Mouse (Mus musculus) neural tube, embryonic 15.5 days (tissue): ENCODE data around the gene Cela1. TPM values are rescaled to one million over a fixed set of nuclear protein-coding genes. Genes with fewer than 3 reads are reported as not detected.

Source experiments
- ATAC-seq: fragments of 200-750 bp; cut with Nextera tagmentation; 2 replicates; pipeline ENCODE4 v1.8.0; 2017; ENCODE audit warnings: mild to moderate bottlenecking, moderate TSS enrichment, moderate library complexity; ENCODE audit not compliant: low FRiP score
- H3K27ac ChIP-seq: fragments of 300-500 bp; sonication (generic); replicated peaks from 2 replicates; pipeline ENCODE4 v1.5.1; 2015; ENCODE audit warnings: mild to moderate bottlenecking, inconsistent platforms
- H3K27me3 ChIP-seq: fragments of 300-500 bp; sonication (generic); replicated peaks from 2 replicates; pipeline ENCODE4 v1.6.1; 2015; ENCODE audit warnings: inconsistent platforms
- H3K36me3 ChIP-seq: fragments of 300-500 bp; sonication (generic); 2 replicates; pipeline ENCODE4 v1.6.1; 2015; ENCODE audit warnings: inconsistent platforms
- H3K4me1 ChIP-seq: fragments of 300-500 bp; sonication (generic); 2 replicates; pipeline ENCODE4 v1.6.1; 2015; ENCODE audit warnings: inconsistent platforms
- H3K4me2 ChIP-seq: fragments of 300-500 bp; sonication (generic); 2 replicates; pipeline ENCODE4 v1.6.1; 2015; ENCODE audit warnings: inconsistent platforms, mild to moderate bottlenecking, moderate library complexity
- H3K4me3 ChIP-seq: fragments of 300-500 bp; sonication (generic); replicated peaks from 2 replicates; pipeline ENCODE4 v1.5.1; 2015; ENCODE audit warnings: mild to moderate bottlenecking, inconsistent platforms
- H3K9ac ChIP-seq: fragments of 300-500 bp; sonication (generic); replicated peaks from 2 replicates; pipeline ENCODE4 v1.6.1; 2015; ENCODE audit warnings: mild to moderate bottlenecking, inconsistent platforms
- H3K9me3 ChIP-seq: fragments of 300-500 bp; sonication (generic); replicated peaks from 2 replicates; pipeline ENCODE4 v1.6.1; 2016; ENCODE audit warnings: inconsistent platforms
- WGBS: fragments of 180-500 bp; shearing (Covaris S2); methylation state at CpG from one replicate; pipeline ENCODE4 v1.1.7; 2015; ENCODE audit warnings: mixed read lengths; 5-methylcytosine and 5-hydroxymethylcytosine counted together
- polyA plus RNA-seq: library from polyadenylated mRNA; unstranded; fragments of >200 nt; fragmentation: Nextera tagmentation; extraction: Ambion mirVana; gene quantifications from 2 replicates; pipeline ENCODE4 v1.2.1, GENCODE M21; 2015

Gene Cela1
- polyA plus RNA-seq, 1 experiment from 2014 or later, result 3.1 TPM

DNA sequence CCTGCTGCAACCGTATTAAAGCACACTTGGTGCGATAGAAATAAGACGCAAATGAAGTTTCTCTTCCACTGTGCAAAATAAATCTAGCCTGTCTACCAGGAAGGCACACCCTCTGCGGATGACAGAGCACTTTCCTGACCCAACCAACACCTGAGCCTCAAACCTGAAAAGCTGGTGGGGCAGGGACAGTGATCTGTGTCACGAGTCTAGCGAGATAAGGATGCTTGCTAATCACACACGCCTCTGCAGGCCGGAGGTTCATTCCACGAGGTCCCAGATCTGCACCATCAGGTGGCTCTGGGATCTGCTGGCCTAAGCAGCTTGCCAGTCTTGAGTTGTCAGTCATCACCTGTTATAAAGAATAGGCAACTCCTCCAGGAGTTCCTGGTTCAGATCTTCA, 36.1 kb downstream of the Cela1 start:
- Histone ChIP-seq H3K9me3 (no peaks in the 10 kb centered on the region), H3K36me3 (no peaks in the 10 kb centered on the region), H3K9ac (no peak overlapping the region), H3K27me3 (no peaks in the 10 kb centered on the region), H3K4me1 (no peaks in the 10 kb centered on the region), H3K4me3 (no peak overlapping the region), H3K4me2 (no peak overlapping the region), H3K27ac (no peak overlapping the region)
- no peak for ATAC-seq
- 87% methylated on average over 9 of the region's 9 CpGs for WGBS

DNA sequence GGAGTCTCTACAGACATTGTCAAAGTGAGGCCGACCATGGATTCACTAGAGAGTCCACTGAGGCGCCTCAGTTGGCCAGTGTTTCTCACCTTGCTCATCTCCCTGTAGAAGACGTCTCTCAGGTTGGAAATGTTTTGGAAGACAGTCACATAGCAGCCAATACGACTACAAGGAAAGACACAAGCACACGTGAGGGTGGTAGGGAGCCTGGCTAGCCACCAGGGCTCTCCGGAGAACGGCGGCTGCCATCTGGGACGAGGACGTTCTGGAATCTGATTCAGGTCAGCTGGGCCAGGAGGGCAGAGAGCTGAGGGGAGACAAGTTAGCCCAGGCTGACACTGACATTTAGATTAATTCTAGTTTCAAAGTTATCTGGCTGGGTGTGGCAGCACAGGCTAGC, 37.6 kb downstream of the Cela1 start:
- Histone ChIP-seq H3K4me1 (no peaks in the 10 kb centered on the region), H3K36me3 (no peaks in the 10 kb centered on the region), H3K27me3 (no peaks in the 10 kb centered on the region), H3K9ac (no peak overlapping the region), H3K4me2 (no peak overlapping the region), H3K27ac (no peak overlapping the region), H3K4me3 (no peak overlapping the region), H3K9me3 (no peaks in the 10 kb centered on the region)
- no peak for ATAC-seq
- WGBS, result 86% methylated on average over 10 of the region's 10 CpGs

DNA sequence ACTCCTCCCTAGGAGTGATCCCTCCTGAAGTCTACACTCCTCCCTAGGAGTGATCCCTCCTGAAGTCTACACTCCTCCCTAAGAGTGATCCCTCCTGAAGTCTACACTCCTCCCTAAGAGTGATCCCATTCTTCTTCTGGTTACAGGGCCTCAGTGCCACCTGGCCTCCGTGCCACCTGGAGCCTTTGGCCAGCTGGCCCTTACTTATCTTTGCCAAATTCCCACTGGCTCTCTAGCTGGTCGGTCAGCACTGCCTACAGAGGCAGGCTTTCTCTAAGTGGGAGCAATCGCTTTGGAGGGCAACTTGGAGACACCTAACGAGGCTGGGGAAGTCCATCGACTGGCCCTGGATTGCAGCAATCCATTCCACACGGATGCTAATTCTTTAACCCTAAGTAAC, 41.6 kb downstream of the Cela1 start:
- no peaks in the 10 kb centered on the region for H3K27me3 ChIP-seq
- no peaks in the 10 kb centered on the region for H3K9me3 ChIP-seq
- no peak overlapping the region for H3K4me2 ChIP-seq
- H3K36me3 ChIP-seq, result no peaks in the 10 kb centered on the region
- H3K9ac ChIP-seq, result no peak overlapping the region
- no peak overlapping the region for H3K27ac ChIP-seq
- WGBS, result 83% methylated on average over 6 of the region's 6 CpGs
- no peaks in the 10 kb centered on the region for H3K4me1 ChIP-seq
- no peak for ATAC-seq
- no peak overlapping the region for H3K4me3 ChIP-seq

DNA sequence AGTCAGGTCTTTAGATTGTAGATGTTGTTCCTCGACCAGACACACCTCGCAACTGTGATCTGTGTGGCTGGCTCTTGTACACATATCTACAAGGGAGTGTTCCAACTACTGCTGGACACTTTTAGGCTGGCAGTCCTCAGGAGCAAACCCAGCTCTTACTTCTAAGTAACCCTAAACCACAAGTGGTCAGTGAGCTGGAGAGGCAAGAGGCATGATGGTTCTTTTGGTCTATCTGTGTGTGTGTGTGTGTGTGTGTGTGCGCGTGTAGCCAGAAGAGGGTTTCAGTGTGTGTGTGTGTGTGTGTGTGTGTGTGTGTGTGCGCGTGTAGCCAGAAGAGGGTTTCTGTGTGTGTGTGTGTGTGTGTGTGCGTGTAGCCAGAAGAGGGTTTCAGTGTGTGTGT, 45.3 kb downstream of the Cela1 start:
- H3K9ac ChIP-seq, result no peak overlapping the region
- no peak overlapping the region for H3K4me2 ChIP-seq
- H3K27ac ChIP-seq, result no peak overlapping the region
- H3K9me3 ChIP-seq, result no peaks in the 10 kb centered on the region
- peaks cover 16% of the 10 kb centered on the region for H3K27me3 ChIP-seq
- no peak for ATAC-seq
- H3K36me3 ChIP-seq, result no peaks in the 10 kb centered on the region
- H3K4me1 ChIP-seq, result peaks cover under 1% of the 10 kb centered on the region
- H3K4me3 ChIP-seq, result no peak overlapping the region
- 97% methylated on average over 7 of the region's 7 CpGs for WGBS

DNA sequence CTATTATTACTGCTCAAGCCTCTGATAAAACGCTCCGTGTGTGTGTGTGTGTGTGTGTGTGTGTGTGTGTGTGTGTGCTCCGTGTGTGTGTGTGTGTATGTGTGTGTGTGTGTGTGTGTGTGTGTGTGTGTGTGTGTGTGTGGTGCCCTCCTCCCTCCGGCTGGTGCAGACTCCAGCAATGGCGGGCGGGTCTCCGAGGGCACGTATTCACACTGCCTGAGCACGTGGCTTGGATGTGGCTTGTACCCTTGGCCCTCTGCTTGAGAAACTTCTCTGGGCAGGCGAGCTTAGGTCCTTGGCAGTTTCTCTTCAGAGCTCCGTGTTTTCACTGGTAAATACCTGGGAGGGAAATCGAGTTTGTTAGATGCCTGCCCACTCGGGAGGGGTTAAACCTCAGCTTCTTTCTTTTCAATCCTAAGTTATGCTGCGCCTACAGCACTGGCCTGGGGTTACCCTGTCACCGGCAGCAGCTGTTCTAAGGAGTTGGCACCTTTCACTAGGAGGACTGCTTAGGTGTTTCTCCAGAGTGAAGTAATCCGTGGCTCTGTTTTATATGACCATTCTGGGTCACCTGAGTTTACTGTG, 46.4 kb downstream of the Cela1 start:
- H3K4me3 ChIP-seq, result no peak overlapping the region
- peaks cover 11% of the 10 kb centered on the region for H3K4me1 ChIP-seq
- 79% methylated on average over 12 of the region's 16 CpGs for WGBS

DNA sequence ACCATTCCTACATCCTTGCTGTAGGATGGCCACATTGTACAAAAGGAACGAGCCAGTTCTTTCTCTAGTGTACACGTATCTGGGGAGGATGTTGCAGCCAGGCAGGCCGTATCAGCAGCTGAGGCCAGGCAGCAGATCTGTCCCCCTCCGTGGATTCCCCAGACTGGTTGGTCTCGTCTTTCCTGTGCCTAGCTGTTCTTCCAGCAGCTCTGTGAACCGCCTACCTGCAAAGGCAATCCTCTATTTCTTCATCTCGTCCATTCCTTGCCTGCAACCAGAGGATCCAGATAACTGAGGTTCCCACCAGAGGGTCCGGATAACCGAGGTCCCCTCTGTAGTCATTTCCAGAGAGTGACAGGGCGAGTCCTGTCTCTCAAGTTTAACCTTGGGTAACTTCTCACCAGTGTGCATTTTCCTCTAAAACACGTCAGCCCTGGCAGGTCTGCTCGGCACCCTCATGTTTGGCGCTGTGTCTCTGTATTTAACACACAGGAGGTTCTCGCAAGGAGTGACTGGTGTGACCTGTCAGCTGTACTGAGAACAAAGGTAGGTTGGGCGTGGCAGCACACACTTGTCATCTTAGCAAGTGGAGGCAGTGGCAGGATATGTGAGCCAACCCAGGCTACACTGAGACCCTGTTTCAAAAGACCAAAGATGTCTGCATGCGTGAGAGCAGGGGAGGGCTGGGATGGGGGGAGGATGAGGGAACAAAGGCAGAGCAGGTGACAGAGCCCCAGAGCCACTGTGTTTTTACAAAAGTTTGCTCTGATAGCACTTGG, 47.6 kb downstream of the Cela1 start:
- 79% methylated on average over 16 of the region's 16 CpGs for WGBS
- H3K9ac ChIP-seq, result no peak overlapping the region
- H3K4me2 ChIP-seq, result no peak overlapping the region
- H3K36me3 ChIP-seq, result no peaks in the 10 kb centered on the region
- H3K4me3 ChIP-seq, result no peak overlapping the region
- peaks cover 16% of the 10 kb centered on the region for H3K4me1 ChIP-seq
- H3K27me3 ChIP-seq, result peaks cover 39% of the 10 kb centered on the region
- no peak overlapping the region for H3K27ac ChIP-seq
- no peaks in the 10 kb centered on the region for H3K9me3 ChIP-seq
- no peak for ATAC-seq

More for the DNA sequence above, 46.4 kb downstream of the Cela1 start:
- Histone ChIP-seq H3K27ac (no peak overlapping the region), H3K4me2 (no peak overlapping the region), H3K27me3 (peaks cover 28% of the 10 kb centered on the region), H3K9me3 (no peaks in the 10 kb centered on the region), H3K36me3 (no peaks in the 10 kb centered on the region), H3K9ac (no peak overlapping the region)
- ATAC-seq, result no peak

DNA sequence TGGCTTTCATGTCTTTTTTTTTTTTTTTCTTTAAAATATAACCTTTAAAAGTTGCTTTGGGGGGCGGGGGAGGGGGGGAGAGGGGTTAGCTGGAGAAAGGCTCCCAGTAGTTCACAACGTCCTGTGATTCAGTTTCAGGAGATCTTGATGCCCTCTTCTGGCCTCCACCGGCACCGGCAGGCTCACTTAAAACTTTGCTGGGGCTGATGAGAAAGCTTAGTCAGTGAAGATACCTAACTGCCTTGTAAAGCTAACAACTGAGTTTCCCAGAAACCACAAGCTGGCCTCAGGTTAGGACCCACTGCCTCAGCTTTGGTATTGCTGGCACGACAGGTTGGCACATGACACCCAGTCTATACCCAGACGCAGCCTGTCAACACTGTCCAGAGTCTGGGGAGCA, 50.1 kb downstream of the Cela1 start:
- Histone ChIP-seq H3K36me3 (no peaks in the 10 kb centered on the region), H3K4me2 (0 out of 2 replicates have a peak overlapping the region, but pooled peaks have one; percentile 79), H3K9ac (no peak overlapping the region), H3K4me3 (no peak overlapping the region), H3K4me1 (peaks cover 16% of the 10 kb centered on the region), H3K27ac (no peak overlapping the region), H3K9me3 (no peaks in the 10 kb centered on the region), H3K27me3 (peaks cover 57% of the 10 kb centered on the region)
- ATAC-seq, result no peak
- 16% methylated on average over 6 of the region's 6 CpGs for WGBS

DNA sequence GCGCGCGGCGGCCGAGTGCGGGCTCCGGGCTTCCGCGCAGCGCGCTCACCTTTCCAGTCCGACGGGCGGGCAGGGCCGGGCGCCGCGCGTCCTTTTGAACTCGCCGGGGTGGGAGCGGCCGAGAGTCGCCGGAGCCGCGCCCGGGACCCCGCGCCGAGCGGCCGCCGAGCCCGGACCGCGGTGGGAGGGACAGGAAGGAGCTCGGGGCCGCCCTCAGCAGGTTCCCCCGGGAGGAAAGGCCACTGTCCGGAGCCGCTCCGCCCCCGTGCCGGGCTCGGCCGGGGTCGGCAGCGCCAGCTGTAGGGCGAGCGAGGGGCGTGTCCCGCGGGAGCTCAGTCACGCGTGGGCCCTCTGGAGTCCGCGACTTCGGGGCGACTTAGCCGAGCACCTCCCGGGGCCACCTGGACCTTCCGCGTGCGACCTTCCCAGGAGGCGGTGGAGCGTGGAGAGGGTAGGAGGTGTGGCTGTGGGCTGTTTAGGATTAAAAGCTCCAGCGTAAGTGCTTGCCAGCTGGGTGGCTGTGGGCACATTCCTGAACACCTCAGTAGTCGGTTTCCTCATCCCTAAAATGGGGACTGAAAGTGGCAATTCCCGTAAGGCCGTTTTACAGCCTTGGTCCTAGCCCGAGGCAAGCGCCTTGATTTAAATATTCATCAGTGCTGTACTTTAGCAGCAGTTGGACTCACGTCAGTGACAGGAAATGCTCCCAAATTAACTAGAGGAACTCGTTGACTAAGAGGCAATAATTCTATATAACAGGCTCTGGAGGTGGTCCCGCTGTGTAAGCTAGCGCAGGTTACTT, 50.8 kb downstream of the Cela1 start, which contains the start of gene Smagp:
Smagp (minus strand) TSS at position 241 of the 802 bp plus-strand sequence.
- H3K4me2 ChIP-seq, result peak within 1 kb of the TSS; percentile 79
- peak within 1 kb of the TSS; percentile 39 for H3K4me3 ChIP-seq
- no peaks in the 10 kb centered on the region for H3K9me3 ChIP-seq
- peak within 1 kb of the TSS; percentile 37 for H3K9ac ChIP-seq
- H3K36me3 ChIP-seq, result no peaks in the 10 kb centered on the region
- peaks cover 16% of the 10 kb centered on the region for H3K4me1 ChIP-seq
- WGBS, result under 1% methylated on average over 64 of the region's 77 CpGs
- peaks cover 61% of the 10 kb centered on the region for H3K27me3 ChIP-seq
- H3K27ac ChIP-seq, result no peak within 1 kb of the TSS
- ATAC-seq, result no peak

DNA sequence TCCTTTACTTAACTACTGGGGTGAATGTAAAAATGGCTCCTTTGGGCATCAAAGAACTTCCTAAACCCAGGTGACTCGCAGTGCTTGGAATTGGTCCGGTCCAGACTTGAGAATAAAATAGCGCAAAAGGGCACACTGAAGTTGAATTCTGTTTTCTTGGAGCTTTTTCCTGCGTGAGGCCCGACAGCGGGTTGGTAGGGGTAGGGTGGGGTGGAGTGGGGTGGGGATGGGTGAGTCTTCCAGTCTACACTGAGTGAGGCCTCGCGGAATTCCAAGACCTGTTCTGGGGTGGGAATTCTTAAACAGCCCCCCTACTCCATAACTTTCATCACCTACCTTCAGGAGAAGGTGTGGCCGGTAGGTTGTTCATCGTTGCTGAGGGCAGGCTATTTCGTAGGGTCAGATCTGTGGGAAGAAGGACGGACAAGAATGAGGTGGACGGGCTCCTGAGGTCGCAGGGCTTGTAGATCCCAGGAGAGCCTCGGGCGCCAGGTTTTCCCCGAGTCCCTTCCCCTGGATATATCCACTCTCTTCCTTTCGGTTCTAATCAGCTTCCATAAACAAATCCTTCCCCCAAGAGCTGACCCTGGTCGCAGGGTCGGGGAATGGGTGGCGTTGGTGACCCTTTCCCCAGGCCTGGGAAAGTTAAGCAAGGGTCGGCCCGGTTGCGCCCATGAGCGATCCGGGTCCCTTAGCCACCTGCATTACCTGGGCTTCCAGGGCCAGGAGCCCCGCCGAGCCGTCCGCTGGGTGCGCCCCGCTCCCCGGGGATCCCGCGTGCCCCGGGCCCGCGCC, 51.7 kb downstream of the Cela1 start:
- no peak for ATAC-seq
- H3K9ac ChIP-seq, result peak overlapping the region; percentile 37
- peak overlapping the region; percentile 39 for H3K4me3 ChIP-seq
- peak overlapping the region; percentile 79 for H3K4me2 ChIP-seq
- H3K4me1 ChIP-seq, result peaks cover 16% of the 10 kb centered on the region
- no peak overlapping the region for H3K27ac ChIP-seq
- H3K36me3 ChIP-seq, result no peaks in the 10 kb centered on the region
- no peaks in the 10 kb centered on the region for H3K9me3 ChIP-seq
- peaks cover 61% of the 10 kb centered on the region for H3K27me3 ChIP-seq
- WGBS, result 4% methylated on average over 38 of the region's 38 CpGs

DNA sequence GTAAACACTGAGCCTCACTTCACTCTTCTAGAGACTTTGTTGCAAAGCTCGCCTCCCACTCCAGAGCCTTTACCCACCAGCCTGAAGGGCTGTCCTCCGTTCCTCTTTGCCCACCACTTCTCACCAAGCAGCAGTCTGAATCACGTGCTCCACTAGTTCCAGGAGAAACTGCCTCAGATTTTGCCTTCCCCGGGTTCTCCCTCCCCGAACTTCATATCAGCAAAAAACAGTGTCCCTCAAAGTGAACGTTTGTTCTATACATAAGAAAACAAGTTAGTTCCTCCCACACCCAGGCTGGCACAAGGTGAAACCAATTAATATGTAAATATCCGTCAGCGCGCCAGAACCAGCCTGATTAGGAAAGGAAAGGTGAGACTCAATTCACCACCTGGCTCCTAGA, 52.5 kb downstream of the Cela1 start:
- no peak for ATAC-seq
- H3K4me2 ChIP-seq, result no peak overlapping the region
- H3K9me3 ChIP-seq, result no peaks in the 10 kb centered on the region
- 9% methylated on average over 9 of the region's 9 CpGs for WGBS
- H3K4me1 ChIP-seq, result peaks cover 16% of the 10 kb centered on the region
- peaks cover 61% of the 10 kb centered on the region for H3K27me3 ChIP-seq
- no peak overlapping the region for H3K4me3 ChIP-seq
- H3K9ac ChIP-seq, result no peak overlapping the region
- H3K36me3 ChIP-seq, result no peaks in the 10 kb centered on the region
- no peak overlapping the region for H3K27ac ChIP-seq

DNA sequence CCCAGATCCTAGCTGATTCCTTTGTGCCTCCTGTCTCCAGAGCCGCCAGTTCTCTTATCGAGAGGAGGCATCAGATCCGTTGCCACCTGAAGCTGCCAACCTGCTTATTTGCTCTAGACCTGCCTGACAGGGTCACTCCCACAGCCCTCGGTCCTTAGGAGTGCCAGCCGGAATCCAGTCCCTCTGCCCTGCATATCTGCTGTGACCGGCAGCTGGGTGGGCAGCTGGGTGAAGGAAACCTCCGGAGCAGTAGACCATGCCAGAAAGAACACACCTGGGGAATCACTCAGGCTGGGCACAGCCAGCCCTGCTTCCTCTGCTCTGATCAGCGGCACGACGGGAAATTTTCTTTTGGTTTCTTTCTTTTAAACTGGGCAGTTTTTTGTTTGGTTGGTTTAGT, 54.4 kb downstream of the Cela1 start:
- H3K4me2 ChIP-seq, result no peak overlapping the region
- H3K9ac ChIP-seq, result no peak overlapping the region
- no peak for ATAC-seq
- H3K9me3 ChIP-seq, result no peaks in the 10 kb centered on the region
- no peak overlapping the region for H3K4me3 ChIP-seq
- peaks cover 16% of the 10 kb centered on the region for H3K4me1 ChIP-seq
- H3K27ac ChIP-seq, result no peak overlapping the region
- H3K36me3 ChIP-seq, result no peaks in the 10 kb centered on the region
- WGBS, result 89% methylated on average over 10 of the region's 10 CpGs
- H3K27me3 ChIP-seq, result peaks cover 53% of the 10 kb centered on the region
